Mouse (Mus musculus) MEL (cell line): ENCODE measurements around the gene Sh3gl3.

Experiments
- CTCF ChIP-seq, 3 experiments: IDR thresholded peaks in 2 of 3; conservative IDR thresholded peaks in 1 of 3; 2 replicates each; pipeline ENCODE4 v1.5.1; 2011 to 2012; ENCODE audit warnings: low read length in 3 of 3, low read depth in 2 of 3, mild to moderate bottlenecking in 2 of 3, improper control_type of control experiment in 1 of 3, inconsistent platforms in 1 of 3, mixed read lengths in 1 of 3, moderate library complexity in 1 of 3; ENCODE audit not compliant: control insufficient read depth in 1 of 3, insufficient read depth in 1 of 3, poor library complexity in 1 of 3, severe bottlenecking in 1 of 3
- EP300 ChIP-seq, 2 experiments: IDR thresholded peaks; 2 replicates each; pipeline ENCODE4 v1.6.1; 2011; ENCODE audit warnings: improper control_type of control experiment in 2 of 2, low read length in 2 of 2, low read depth in 1 of 2, mild to moderate bottlenecking in 1 of 2
- JUND ChIP-seq: IDR thresholded peaks from 2 replicates; pipeline ENCODE4 v1.6.1; 2011; ENCODE audit warnings: low read depth, mild to moderate bottlenecking, improper control_type of control experiment, low read length
- NELFE ChIP-seq: IDR thresholded peaks from 2 replicates; pipeline ENCODE4 v1.6.1; 2011; ENCODE audit warnings: low read depth, low read length, improper control_type of control experiment
- POLR2A ChIP-seq, 2 experiments: IDR thresholded peaks; 2 replicates each; pipeline ENCODE4 v1.6.1; 2011 to 2012; ENCODE audit warnings: low read length in 2 of 2, mild to moderate bottlenecking in 2 of 2, control low read depth in 1 of 2, improper control_type of control experiment in 1 of 2, low read depth in 1 of 2, moderate library complexity in 1 of 2; ENCODE audit not compliant: control insufficient read depth in 1 of 2, insufficient read depth in 1 of 2, poor library complexity in 1 of 2
- TBP ChIP-seq: IDR thresholded peaks from 2 replicates; pipeline ENCODE4 v1.8.0; 2011; ENCODE audit warnings: low read depth, low read length, improper control_type of control experiment
- USF2 ChIP-seq, 2 experiments: IDR thresholded peaks; 2 replicates each; pipeline ENCODE4 v1.6.1; 2011 to 2012; ENCODE audit warnings: improper control_type of control experiment in 2 of 2, low read length in 2 of 2, borderline replicate concordance in 1 of 2, inconsistent platforms in 1 of 2, low read depth in 1 of 2, mild to moderate bottlenecking in 1 of 2; ENCODE audit not compliant: insufficient read depth in 1 of 2

DNA sequence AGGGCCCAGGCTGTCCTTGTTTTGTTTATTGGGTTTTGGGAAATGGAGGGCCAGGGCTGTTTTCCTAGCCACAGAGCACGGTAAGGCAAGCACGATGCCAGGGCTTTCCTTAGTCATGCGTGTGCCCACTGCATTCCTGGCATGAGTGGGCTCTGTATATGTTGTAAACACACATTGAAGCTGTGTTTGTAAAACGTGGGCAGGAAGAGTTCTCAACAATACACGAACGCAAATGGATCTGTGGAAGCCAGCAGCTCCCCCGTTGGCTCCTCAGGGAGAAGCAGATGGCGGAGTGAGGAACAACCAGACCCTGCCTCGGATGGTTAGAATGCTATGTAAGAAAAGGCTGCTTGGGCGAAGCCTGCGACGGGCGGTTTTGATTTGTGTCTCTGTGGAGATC is 108.8 kb downstream of the Sh3gl3 start:
- TF ChIP-seq NELFE (no peak), EP300 (IDR thresholded peaks at IDR 0.05; ENCODE audit: low read depth in 1 of 2, low read length in 2 of 2) (no peak), JUND (no peak), USF2 (IDR thresholded peaks at IDR 0.05; ENCODE audit: borderline replicate concordance in 1 of 2, insufficient read depth in 1 of 2, low read depth in 1 of 2, low read length in 2 of 2) (no peak), CTCF (IDR thresholded peaks at IDR 0.05 in 2 of 3, conservative IDR thresholded peaks at IDR 0.05 in 1 of 3; ENCODE audit: control insufficient read depth in 1 of 3, insufficient read depth in 1 of 3, low read depth in 2 of 3, low read length in 3 of 3, poor library complexity in 1 of 3, severe bottlenecking in 1 of 3) (no peak), POLR2A (IDR thresholded peaks at IDR 0.05; ENCODE audit: control insufficient read depth in 1 of 2, insufficient read depth in 1 of 2, low read depth in 1 of 2, low read length in 2 of 2, poor library complexity in 1 of 2) (no peak), TBP (no peak)
